14 mouse cellular contexts compared by ENCODE assay signal in the genomic region with DNA sequence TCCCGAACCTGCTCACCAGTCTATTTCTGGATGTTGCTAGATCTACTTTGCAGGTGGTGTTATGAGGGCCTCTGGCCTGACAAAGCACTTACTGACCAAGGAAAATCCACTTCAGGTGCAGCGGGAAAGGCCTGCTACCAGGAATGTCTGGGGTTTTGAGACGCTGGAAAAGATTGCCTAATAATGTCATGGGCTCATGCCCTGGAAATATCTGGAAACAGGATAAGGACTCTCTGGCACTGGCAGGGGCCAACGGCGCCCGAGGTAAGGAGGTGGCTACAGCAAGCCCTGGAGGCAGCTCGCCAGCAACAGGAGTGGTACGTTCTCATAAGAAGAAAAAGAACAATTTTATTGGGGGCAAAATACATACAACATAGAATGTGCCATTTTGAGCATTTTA.
DNase-seq lines count a peak whose midpoint lies in the region; ATAC-seq and TF ChIP-seq lines count a peak whose summit lies in the region.
"Had no signal": no experiment of that assay in that cellular context is flagged by ENCODE, and none has a peak within 500 bp of the region (broad histone marks: within the 10 kb centered on the region; RNA-seq: fewer than 3 reads in every experiment).

No protein-coding gene starts in this region.

- TF ChIP-seq CTCF in heart, adult 2 months (IDR thresholded peaks at IDR 0.05), result no peak

- intact Hi-C loops in heart, adult 2 months (cut with DNase I), result no loop called here

- TF ChIP-seq EP300 in heart, adult 2 months (IDR thresholded peaks at IDR 0.05; ENCODE audit: insufficient read depth, low read depth, low read length), result 0 out of 2 replicates have a peak, but pooled peaks have one; percentile 34

- WGBS in heart, adult 2 months, result 49% methylated on average over 8 of the region's 8 CpGs
- 67% methylated on average over 8 of the region's 8 CpGs for WGBS in embryonic facial prominence, embryonic 14.5 days
- 93% methylated on average over 8 of the region's 8 CpGs for WGBS in limb, embryonic 10.5 days
- 78% methylated on average over 8 of the region's 8 CpGs for WGBS in liver, embryonic 12.5 days (ENCODE audit: insufficient replicate concordance)

- no peak overlapping the region for H3K4me3 ChIP-seq in heart, adult 2 months
- no peak overlapping the region for H3K4me3 ChIP-seq in embryonic facial prominence, embryonic 14.5 days (ENCODE audit: low read depth, low read length)
- no peak overlapping the region for H3K4me3 ChIP-seq in limb, embryonic 10.5 days
- H3K4me3 ChIP-seq in liver, embryonic 12.5 days, result no peak overlapping the region
- H3K4me3 ChIP-seq: hindbrain, embryonic 13.5 days; liver, embryonic 15.5 days; midbrain, embryonic 13.5 days; neural tube, embryonic 12.5 days had no signal

- H3K27ac ChIP-seq in heart, adult 2 months, result peak overlapping the region; percentile 32
- H3K27ac ChIP-seq in embryonic facial prominence, embryonic 14.5 days (replicated peaks; ENCODE audit: low read depth, low read length), result peak overlapping the region; percentile 12; the same call in 1 of the 2 replicates
- peak overlapping the region; percentile 73 for H3K27ac ChIP-seq in limb, embryonic 10.5 days
- no peak overlapping the region for H3K27ac ChIP-seq in liver, embryonic 12.5 days
- H3K27ac ChIP-seq: hindbrain, embryonic 13.5 days; liver, embryonic 15.5 days; midbrain, embryonic 13.5 days; neural tube, embryonic 12.5 days had no signal

- no peaks in the 10 kb centered on the region for H3K27me3 ChIP-seq in heart, adult 2 months (ENCODE audit: control insufficient read depth, insufficient read depth, low read length)
- no peaks in the 10 kb centered on the region for H3K27me3 ChIP-seq in embryonic facial prominence, embryonic 14.5 days (replicated peaks; ENCODE audit: control insufficient read depth, insufficient read depth, low read length)
- H3K27me3 ChIP-seq in limb, embryonic 10.5 days (ENCODE audit: low read depth, poor library complexity, severe bottlenecking), result no peaks in the 10 kb centered on the region
- H3K27me3 ChIP-seq in liver, embryonic 12.5 days (replicated peaks), result peaks cover 26% of the 10 kb centered on the region
- H3K27me3 ChIP-seq: hindbrain, embryonic 13.5 days; midbrain, embryonic 13.5 days; neural tube, embryonic 12.5 days had no signal

- peaks cover 18% of the 10 kb centered on the region for H3K4me1 ChIP-seq in heart, adult 2 months (ENCODE audit: control insufficient read depth, insufficient read depth, low read length)
- peaks cover 68% of the 10 kb centered on the region for H3K4me1 ChIP-seq in embryonic facial prominence, embryonic 14.5 days (ENCODE audit: control insufficient read depth, insufficient read depth, low read length)
- peaks cover 77% of the 10 kb centered on the region for H3K4me1 ChIP-seq in limb, embryonic 10.5 days
- peaks cover 26% of the 10 kb centered on the region for H3K4me1 ChIP-seq in liver, embryonic 12.5 days

- TF ChIP-seq POLR2A in heart, adult 2 months (IDR thresholded peaks at IDR 0.05; ENCODE audit: insufficient read depth, low read depth, low read length), result no peak

- no peak overlapping the region for H3K4me2 ChIP-seq in embryonic facial prominence, embryonic 14.5 days (ENCODE audit: low read depth, low read length)
- no peak overlapping the region for H3K4me2 ChIP-seq in liver, embryonic 12.5 days
- H3K4me2 ChIP-seq: hindbrain, embryonic 13.5 days; liver, embryonic 15.5 days; midbrain, embryonic 13.5 days; neural tube, embryonic 12.5 days had no signal

- no peak overlapping the region for H3K9ac ChIP-seq in heart, adult 2 months (ENCODE audit: low read depth, low read length)
- H3K9ac ChIP-seq in embryonic facial prominence, embryonic 14.5 days (ENCODE audit: low read depth, low read length), result no peak overlapping the region
- no peak overlapping the region for H3K9ac ChIP-seq in liver, embryonic 12.5 days
- H3K9ac ChIP-seq: hindbrain, embryonic 13.5 days; liver, embryonic 15.5 days; neural tube, embryonic 12.5 days had no signal

- no peaks in the 10 kb centered on the region for H3K79me2 ChIP-seq in heart, adult 2 months (replicated peaks; ENCODE audit: control insufficient read depth, insufficient read depth, low read length)

- no peaks in the 10 kb centered on the region for H3K9me3 ChIP-seq in embryonic facial prominence, embryonic 14.5 days (ENCODE audit: control insufficient read depth, low read length)
- no peaks in the 10 kb centered on the region for H3K9me3 ChIP-seq in limb, embryonic 10.5 days (replicated peaks)
- no peaks in the 10 kb centered on the region for H3K9me3 ChIP-seq in liver, embryonic 12.5 days (replicated peaks)
- H3K9me3 ChIP-seq: hindbrain, embryonic 13.5 days; liver, embryonic 15.5 days; midbrain, embryonic 13.5 days; neural tube, embryonic 12.5 days had no signal

- DNase-seq in heart, adult 2 months, result peak in 1 of 2 experiments; percentile 57
- no peak for DNase-seq in heart, adult 8-10 months (ENCODE audit: low spot score)
- DNase-seq in embryonic facial prominence, embryonic 14.5 days (ENCODE audit: low spot score), result no peak
- no peak for DNase-seq in limb, embryonic 10.5 days (ENCODE audit: low spot score)
- peak; percentile 59 for DNase-seq in lung, postnatal 14 days
- no peak for DNase-seq in frontal cortex, postnatal 36 days (ENCODE audit: low spot score in 2 of 2)
- no peak for DNase-seq in adrenal gland, postnatal 10 days
- DNase-seq: cerebellum, postnatal 36 days; retina, postnatal 1 day had no signal

- no peak for ATAC-seq in embryonic facial prominence, embryonic 14.5 days (ENCODE audit: low read depth)
- no peak for ATAC-seq in liver, embryonic 12.5 days
- ATAC-seq: midbrain, embryonic 13.5 days had no signal

- no peaks in the 10 kb centered on the region for H3K36me3 ChIP-seq in heart, adult 2 months (ENCODE audit: control insufficient read depth, insufficient read depth, low read length)
- H3K36me3 ChIP-seq in embryonic facial prominence, embryonic 14.5 days (ENCODE audit: control insufficient read depth, insufficient read depth, low read length), result no peaks in the 10 kb centered on the region
- no peaks in the 10 kb centered on the region for H3K36me3 ChIP-seq in limb, embryonic 10.5 days
- no peaks in the 10 kb centered on the region for H3K36me3 ChIP-seq in liver, embryonic 12.5 days
- H3K36me3 ChIP-seq: hindbrain, embryonic 13.5 days; liver, embryonic 15.5 days; midbrain, embryonic 13.5 days; neural tube, embryonic 12.5 days had no signal
